Mouse (Mus musculus) heart, postnatal 10 days (tissue): ENCODE data around the gene Lrrfip1. TPM values are rescaled to one million over a fixed set of nuclear protein-coding genes. Genes with fewer than 3 reads are reported as not detected.

Experiments
- total RNA-seq, 2 experiments: library from RNA; stranded (reverse); gene quantifications; 2 replicates each; pipeline ENCODE4 v1.2.3; 2021

Gene Lrrfip1
- total RNA-seq, 2 experiments from 2014 or later: 172 to 186 TPM

Other genes starting within 250 kb of the Lrrfip1 start
- 100 to 1,000 TPM; 107 to 132 TPM for gene Col6a3, start 154.8 kb upstream of the Lrrfip1 start, total RNA-seq
- under 1 TPM; 0.45 to 0.86 TPM for gene Mlph, start 83.7 kb upstream of the Lrrfip1 start, total RNA-seq
- gene Prlh, start 45.6 kb upstream of the Lrrfip1 start, total RNA-seq: not detected
- 1 to 10 TPM; 3.8 to 5.0 TPM for gene Rab17, start 29.1 kb upstream of the Lrrfip1 start, total RNA-seq
- gene Rbm44, start 146.4 kb downstream of the Lrrfip1 start, total RNA-seq: under 1 TPM; 0.45 to 0.50 TPM
- 10 to 100 TPM; 20.0 to 20.2 TPM for gene Ramp1, start 181.1 kb downstream of the Lrrfip1 start, total RNA-seq